Mouse (Mus musculus) stomach, postnatal 0 days (tissue): ENCODE data around the gene Rdh14. TPM values are rescaled to one million over a fixed set of nuclear protein-coding genes. Genes with fewer than 3 reads are reported as not detected.

Source experiments
- ATAC-seq: fragments of 200-750 bp; cut with Nextera tagmentation; 2 replicates; pipeline ENCODE4 v1.8.0; 2017; ENCODE audit not compliant: low FRiP score, low TSS enrichment
- DNase-seq: peaks from one replicate; pipeline ENCODE4 v3.0.0-alpha.2; 2016; ENCODE audit warnings: low spot score
- H3K27ac ChIP-seq: fragments of 300-500 bp; sonication (generic); replicated peaks from 2 replicates; pipeline ENCODE4 v1.5.1; 2014; ENCODE audit warnings: mild to moderate bottlenecking, control low read depth
- H3K27me3 ChIP-seq: fragments of 300-500 bp; sonication (generic); 2 replicates; pipeline ENCODE4 v1.6.1; 2014; ENCODE audit warnings: low read length; ENCODE audit not compliant: control insufficient read depth, insufficient read depth
- H3K36me3 ChIP-seq: fragments of 300-500 bp; sonication (generic); 2 replicates; pipeline ENCODE4 v1.6.1; 2014; ENCODE audit warnings: low read length, mixed read lengths; ENCODE audit not compliant: control insufficient read depth, insufficient read depth
- H3K4me1 ChIP-seq: fragments of 300-500 bp; sonication (generic); replicated peaks from 2 replicates; pipeline ENCODE4 v1.6.1; 2014; ENCODE audit warnings: antibody characterized with exemption; ENCODE audit not compliant: control insufficient read depth, insufficient read depth
- H3K4me2 ChIP-seq: fragments of 300-500 bp; sonication (generic); replicated peaks from 2 replicates; pipeline ENCODE4 v1.6.1; 2014; ENCODE audit warnings: low read depth, mild to moderate bottlenecking, control low read depth, moderate library complexity
- H3K4me3 ChIP-seq: fragments of 300-500 bp; sonication (generic); 2 replicates; pipeline ENCODE4 v1.5.1; 2014; ENCODE audit warnings: low read depth, low read length, control low read depth
- H3K9ac ChIP-seq: fragments of 300-500 bp; sonication (generic); 2 replicates; pipeline ENCODE4 v1.6.1; 2014; ENCODE audit warnings: mild to moderate bottlenecking, low read length, control low read depth, mixed read lengths
- H3K9me3 ChIP-seq: fragments of 300-500 bp; sonication (generic); 2 replicates; pipeline ENCODE4 v1.6.1; 2016; ENCODE audit warnings: low read length; ENCODE audit not compliant: control insufficient read depth
- CTCF ChIP-seq: IDR thresholded peaks from 2 replicates; pipeline ENCODE4 v1.5.1; 2016; ENCODE audit warnings: antibody characterized with exemption, low read depth, mild to moderate bottlenecking, moderate library complexity
- EP300 ChIP-seq: optimal IDR thresholded peaks from 2 replicates; pipeline ENCODE3; 2016; ENCODE audit warnings: antibody characterized with exemption
- WGBS: fragments of 180-500 bp; shearing (Covaris S2); extraction: QIAGEN DNeasy Blood & Tissue Kit; methylation state at CpG from one replicate; pipeline ENCODE4 v1.1.7; 2014; 5-methylcytosine and 5-hydroxymethylcytosine counted together
- polyA plus RNA-seq: library from polyadenylated mRNA; unstranded; fragments of >200 nt; fragmentation: Nextera tagmentation; extraction: Ambion mirVana; gene quantifications from 2 replicates; pipeline ENCODE4 v1.2.1, GENCODE M21; 2015

Rdh14 gene
- polyA plus RNA-seq, 1 experiment from 2014 or later: 41.3 TPM

- 24% methylated on average over 15 of the region's 15 CpGs for WGBS
- Histone ChIP-seq H3K27me3 (no peaks in the 10 kb centered on the region), H3K4me3 (no peak overlapping the region), H3K9ac (no peak overlapping the region), H3K4me2 (0 out of 2 replicates have a peak overlapping the region, but pooled peaks have one; percentile 5), H3K27ac (no peak overlapping the region), H3K9me3 (no peaks in the 10 kb centered on the region), H3K4me1 (no peaks in the 10 kb centered on the region), H3K36me3 (no peaks in the 10 kb centered on the region)
- no peak for TF ChIP-seq EP300
- TF ChIP-seq CTCF: peak; percentile 97
- ATAC-seq (peak; percentile 59), DNase-seq (peak; percentile 84)
These were observed 47.8 kb downstream of the Rdh14 start for GRCm38 (mm10) chr12:10438054-10439001.

GRCm38 (mm10) chr12:10439483-10440235 lies 49.1 kb downstream of the Rdh14 start:
- no peak for ATAC-seq

More at GRCm38 (mm10) chr12:10439483-10440235, 49.1 kb downstream of the Rdh14 start:
- DNase-seq: peak; percentile 14
- TF ChIP-seq CTCF (no peak), EP300 (no peak)
- Histone ChIP-seq H3K4me1 (no peaks in the 10 kb centered on the region), H3K27me3 (no peaks in the 10 kb centered on the region), H3K4me2 (no peak overlapping the region), H3K36me3 (no peaks in the 10 kb centered on the region), H3K9ac (no peak overlapping the region), H3K9me3 (no peaks in the 10 kb centered on the region), H3K4me3 (no peak overlapping the region), H3K27ac (no peak overlapping the region)
- 38% methylated on average over 14 of the region's 14 CpGs for WGBS

Other genes with a start within 250 kb of the Rdh14 start
- gene Nt5c1b, start 20.8 kb upstream of the Rdh14 start, polyA plus RNA-seq: not detected in 2 replicates